23 mouse cellular contexts compared by ENCODE assay signal in the genomic region with DNA sequence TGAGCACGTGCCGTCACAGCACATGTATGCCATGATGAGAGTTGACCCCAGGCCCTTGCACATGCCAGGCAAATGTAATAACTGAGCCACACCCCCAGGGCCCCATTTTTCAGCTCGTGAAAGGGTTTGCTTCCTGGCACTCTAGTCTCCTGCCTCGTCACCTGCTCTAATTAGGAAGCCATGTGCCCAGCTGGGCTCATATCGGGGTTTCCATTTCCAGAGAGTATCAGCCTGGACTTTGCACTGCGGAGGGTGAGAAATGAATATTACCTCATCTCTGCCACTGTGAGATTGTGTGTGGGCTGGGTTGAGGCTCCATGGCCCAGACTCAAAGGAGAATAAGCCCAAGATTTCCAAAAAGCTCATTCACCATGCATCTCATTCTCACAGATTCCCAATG.
A peak's percentile ranks its signal among the peaks of the same experiment; 100 is the strongest.
DNase-seq lines count a peak whose midpoint lies in the region; ATAC-seq and TF ChIP-seq lines count a peak whose summit lies in the region.
"Had no signal": no experiment of that assay in that cellular context is flagged by ENCODE, and none has a peak within 500 bp of the region (broad histone marks: within the 10 kb centered on the region; RNA-seq: fewer than 3 reads in every experiment).

No protein-coding gene starts in this region.

- peaks cover 19% of the 10 kb centered on the region for H3K4me1 ChIP-seq in hindbrain, postnatal 0 days (ENCODE audit: insufficient read depth, low read length)
- H3K4me1 ChIP-seq in hindbrain, embryonic 12.5 days: peaks cover 31% of the 10 kb centered on the region
- no peaks in the 10 kb centered on the region for H3K4me1 ChIP-seq in intestine, embryonic 16.5 days (ENCODE audit: control insufficient read depth, insufficient read depth, low read length)
- H3K4me1 ChIP-seq: embryonic facial prominence, embryonic 12.5 days; liver, embryonic 15.5 days had no signal

- intact Hi-C loops in heart, postnatal 25 days (cut with DNase I): no loop called here

- H3K4me2 ChIP-seq in hindbrain, postnatal 0 days (ENCODE audit: low read depth, low read length): no peak overlapping the region
- H3K4me2 ChIP-seq in hindbrain, embryonic 12.5 days (replicated peaks): no peak overlapping the region
- no peak overlapping the region for H3K4me2 ChIP-seq in intestine, embryonic 16.5 days (ENCODE audit: low read depth, low read length)
- H3K4me2 ChIP-seq: embryonic facial prominence, embryonic 12.5 days; heart, embryonic 13.5 days; limb, embryonic 15.5 days; liver, embryonic 15.5 days; midbrain, embryonic 12.5 days had no signal

- H3K9me3 ChIP-seq in hindbrain, postnatal 0 days (ENCODE audit: low read length): no peaks in the 10 kb centered on the region
- no peaks in the 10 kb centered on the region for H3K9me3 ChIP-seq in hindbrain, embryonic 12.5 days (replicated peaks)
- H3K9me3 ChIP-seq in intestine, embryonic 16.5 days (ENCODE audit: control insufficient read depth, low read length): no peaks in the 10 kb centered on the region
- H3K9me3 ChIP-seq: embryonic facial prominence, embryonic 12.5 days; heart, embryonic 13.5 days; limb, embryonic 15.5 days; liver, embryonic 15.5 days; midbrain, embryonic 12.5 days had no signal

- no peak overlapping the region for H3K4me3 ChIP-seq in hindbrain, postnatal 0 days (ENCODE audit: low read length)
- no peak overlapping the region for H3K4me3 ChIP-seq in hindbrain, embryonic 12.5 days
- no peak overlapping the region for H3K4me3 ChIP-seq in intestine, embryonic 16.5 days (ENCODE audit: low read length)
- H3K4me3 ChIP-seq: embryonic facial prominence, embryonic 12.5 days; erythroblast, embryonic 14.5 days; heart, embryonic 13.5 days; limb, embryonic 15.5 days; liver, embryonic 15.5 days; midbrain, embryonic 12.5 days had no signal

- peak; percentile 31 for DNase-seq in hindbrain, postnatal 0 days (ENCODE audit: low spot score)
- peak; percentile 19 for DNase-seq in retina, postnatal 1 day
- DNase-seq in retina, embryonic 14.5 days (ENCODE audit: low spot score): no peak
- DNase-seq in urinary bladder, postnatal 14 days (ENCODE audit: low spot score): no peak
- DNase-seq in heart, postnatal 25 days (ENCODE audit: low spot score): no peak
- DNase-seq: B cell, adult 2 months; cerebellum, adult 9-11 months; gastrocnemius, postnatal 10 days; heart, adult 11 months; heart, postnatal 36 days; kidney, postnatal 4 days; right cerebral cortex, postnatal 25 days; thymus, adult 18-20 months had no signal

- no peaks in the 10 kb centered on the region for H3K36me3 ChIP-seq in hindbrain, postnatal 0 days (ENCODE audit: insufficient read depth, low read length)
- H3K36me3 ChIP-seq in hindbrain, embryonic 12.5 days: no peaks in the 10 kb centered on the region
- H3K36me3 ChIP-seq in intestine, embryonic 16.5 days (ENCODE audit: control insufficient read depth, insufficient read depth, low read length): no peaks in the 10 kb centered on the region
- H3K36me3 ChIP-seq: embryonic facial prominence, embryonic 12.5 days; heart, embryonic 13.5 days; limb, embryonic 15.5 days; liver, embryonic 15.5 days; midbrain, embryonic 12.5 days had no signal

- H3K27me3 ChIP-seq in hindbrain, postnatal 0 days (ENCODE audit: insufficient read depth, low read length): no peaks in the 10 kb centered on the region
- 0 out of 2 replicates have a peak, but pooled peaks cover 3% of the 10 kb centered on the region for H3K27me3 ChIP-seq in hindbrain, embryonic 12.5 days
- H3K27me3 ChIP-seq in intestine, embryonic 16.5 days (replicated peaks; ENCODE audit: control insufficient read depth, insufficient read depth, low read length): no peaks in the 10 kb centered on the region
- H3K27me3 ChIP-seq: limb, embryonic 15.5 days; liver, embryonic 15.5 days; midbrain, embryonic 12.5 days had no signal

- H3K27ac ChIP-seq in hindbrain, postnatal 0 days: no peak overlapping the region
- no peak overlapping the region for H3K27ac ChIP-seq in hindbrain, embryonic 12.5 days
- H3K27ac ChIP-seq in intestine, embryonic 16.5 days (ENCODE audit: low read length): no peak overlapping the region
- H3K27ac ChIP-seq: embryonic facial prominence, embryonic 12.5 days; heart, embryonic 13.5 days; limb, embryonic 15.5 days; liver, embryonic 15.5 days; macrophage; midbrain, embryonic 12.5 days had no signal

- H3K9ac ChIP-seq in hindbrain, postnatal 0 days (replicated peaks; ENCODE audit: low read length): no peak overlapping the region
- H3K9ac ChIP-seq in hindbrain, embryonic 12.5 days: no peak overlapping the region
- no peak overlapping the region for H3K9ac ChIP-seq in intestine, embryonic 16.5 days (ENCODE audit: low read depth, low read length)
- H3K9ac ChIP-seq: embryonic facial prominence, embryonic 12.5 days; heart, embryonic 13.5 days; limb, embryonic 15.5 days; liver, embryonic 15.5 days; midbrain, embryonic 12.5 days had no signal

- WGBS in hindbrain, postnatal 0 days: 49% methylated on average over 6 of the region's 6 CpGs
- 65% methylated on average over 6 of the region's 6 CpGs for WGBS in hindbrain, embryonic 12.5 days
- WGBS in intestine, embryonic 16.5 days: 68% methylated on average over 6 of the region's 6 CpGs

- ATAC-seq in hindbrain, postnatal 0 days: no peak
- no peak for ATAC-seq in hindbrain, embryonic 12.5 days (ENCODE audit: low FRiP score)
- peak; percentile 70 for ATAC-seq in intestine, embryonic 16.5 days
- ATAC-seq: inflammation-experienced regulatory T-cells, adult 6 months had no signal

- no peak for TF ChIP-seq CTCF in hindbrain, postnatal 0 days (IDR thresholded peaks at IDR 0.05; ENCODE audit: low read depth)

Comparison
In these comparisons a context has a peak if more than half of its experiments do, and no peak if none do; other contexts are left out.
1. DNase-seq: peak in hindbrain, postnatal 0 days (single experiment) and retina, postnatal 1 day (single experiment); none in retina, embryonic 14.5 days (single experiment), urinary bladder, postnatal 14 days (single experiment) and heart, postnatal 25 days (single experiment).